Mouse (Mus musculus) spleen, adult 2 months (tissue): Measurements from ENCODE around the gene Dhx16. TPM values are rescaled to one million over a fixed set of nuclear protein-coding genes. Genes with fewer than 3 reads are reported as not detected.

ENCODE experiments used
- DNase-seq, 2 experiments: peaks; one replicate each; pipeline versions ENCODE4 v3.0.0 to v3.0.0-alpha.2; 2012 to 2021; ENCODE audit warnings: low spot score in 2 of 2, low read depth in 1 of 2
- H3K27ac ChIP-seq: fragments of 200-500 bp; 2 replicates; pipeline ENCODE4 v1.5.1; 2012; ENCODE audit warnings: low read length, inconsistent platforms; ENCODE audit not compliant: insufficient read depth
- H3K27me3 ChIP-seq: fragments of 200-500 bp; 2 replicates; pipeline ENCODE4 v1.6.1; 2012; ENCODE audit warnings: mild to moderate bottlenecking, moderate library complexity, low read length, inconsistent platforms; ENCODE audit not compliant: control insufficient read depth, insufficient read depth
- H3K36me3 ChIP-seq: fragments of 200-500 bp; 2 replicates; pipeline ENCODE4 v1.6.1; 2012; ENCODE audit warnings: mild to moderate bottlenecking, low read length, inconsistent platforms; ENCODE audit not compliant: control insufficient read depth, insufficient read depth
- H3K4me1 ChIP-seq: fragments of 200-500 bp; 2 replicates; pipeline ENCODE4 v1.6.1; 2011; ENCODE audit warnings: inconsistent platforms; ENCODE audit not compliant: control insufficient read depth, insufficient read depth, insufficient read length
- H3K4me3 ChIP-seq: fragments of 200-500 bp; 2 replicates; pipeline ENCODE4 v1.5.1; 2011; ENCODE audit warnings: mild to moderate bottlenecking, inconsistent platforms; ENCODE audit not compliant: insufficient read depth, insufficient read length; ENCODE audit errors: extremely low read depth
- CTCF ChIP-seq: fragments of 200-500 bp; IDR thresholded peaks from 2 replicates; pipeline ENCODE4 v1.5.1; 2011; ENCODE audit warnings: mild to moderate bottlenecking, inconsistent platforms; ENCODE audit not compliant: insufficient read depth, insufficient read length, insufficient replicate concordance; ENCODE audit errors: extremely low read depth
- POLR2A ChIP-seq: fragments of 200-500 bp; IDR thresholded peaks from 2 replicates; pipeline ENCODE4 v1.6.1; 2011; ENCODE audit warnings: low read depth, low read length, inconsistent platforms
- WGBS: fragments of 180-500 bp; shearing (Covaris S2); methylation state at CpG from one replicate; pipeline ENCODE4 v1.1.7; 2018; 5-methylcytosine and 5-hydroxymethylcytosine counted together
- polyA plus RNA-seq: library from polyadenylated mRNA; depleted of rRNA; stranded (reverse); fragments of >200 nt; gene quantifications from 2 replicates; pipeline ENCODE4 v1.2.3, GENCODE M21; 2012

Gene Dhx16
- polyA plus RNA-seq, 1 experiment = 79.1 TPM

DNA sequence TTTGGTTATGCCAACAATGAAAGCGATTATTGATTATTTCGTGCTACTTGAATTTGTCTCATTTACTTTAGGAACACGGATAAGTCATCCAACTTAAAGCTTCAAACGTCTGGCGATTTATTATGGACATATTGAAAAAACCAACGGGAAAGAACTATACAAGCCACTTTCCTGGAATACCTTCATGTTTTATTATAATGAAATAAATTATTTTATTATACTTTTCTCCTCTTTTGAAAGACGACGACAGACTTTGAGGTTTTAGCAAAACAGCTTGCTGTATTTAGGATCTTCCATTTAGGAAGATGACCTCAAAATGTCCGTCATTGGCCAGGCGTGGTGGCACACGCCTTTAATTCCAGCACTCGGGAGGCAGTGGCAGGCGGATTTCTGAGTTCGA, 39.1 kb upstream of the Dhx16 start:
- peaks cover 9% of the 10 kb centered on the region for H3K36me3 ChIP-seq
- DNase-seq = no peak
- H3K4me1 ChIP-seq = no peaks in the 10 kb centered on the region
- H3K4me3 ChIP-seq = 0 out of 2 replicates have a peak overlapping the region, but pooled peaks have one; percentile 13
- 49% methylated on average over 14 of the region's 14 CpGs for WGBS
- TF ChIP-seq CTCF (no peak), POLR2A (no peak)
- no peak overlapping the region for H3K27ac ChIP-seq
- H3K27me3 ChIP-seq = no peaks in the 10 kb centered on the region

DNA sequence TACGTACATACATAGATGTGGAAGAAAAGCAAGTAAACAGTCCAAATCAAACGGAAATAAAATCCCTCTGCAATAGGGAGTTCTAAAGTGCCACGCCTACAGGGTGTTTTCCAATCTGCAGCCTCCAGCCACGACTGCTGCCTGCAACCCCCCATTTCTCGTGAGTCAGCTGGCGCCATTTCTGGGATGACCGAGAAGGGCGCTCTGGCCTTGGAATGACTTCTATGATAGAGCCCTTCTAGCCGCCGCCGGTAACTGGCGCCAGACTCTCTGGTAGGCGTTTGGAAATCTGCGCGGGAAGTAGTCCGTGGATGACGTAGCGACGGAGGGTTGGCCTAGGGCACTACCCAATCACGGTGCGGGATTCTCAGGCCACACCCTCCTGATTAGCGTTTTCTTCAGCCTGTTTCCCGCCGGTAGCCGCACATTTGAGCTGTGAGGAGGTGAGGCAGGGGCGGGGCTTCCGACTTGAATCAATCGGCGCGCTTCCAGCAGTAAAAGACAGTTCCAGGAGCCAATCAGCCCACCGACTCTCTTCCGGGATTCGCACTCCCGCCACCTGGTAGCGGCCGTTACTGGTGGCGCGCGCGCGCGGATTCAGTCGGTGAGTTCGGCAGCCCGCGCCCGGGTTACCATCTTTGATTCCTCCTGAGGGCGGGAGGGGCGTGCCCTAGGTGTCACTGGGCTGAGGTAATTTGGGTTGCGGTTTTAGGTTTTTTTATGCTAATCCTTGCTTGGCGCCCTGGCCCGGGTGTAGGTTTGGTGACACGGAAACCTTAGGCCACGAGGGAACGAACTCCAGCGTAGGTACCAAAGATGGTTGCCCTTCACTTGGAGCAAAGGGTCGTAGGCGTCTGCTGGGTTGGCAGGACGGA, 38.3 kb upstream of the Dhx16 start, which contains the start of gene Mdc1:
Mdc1 (plus strand) TSS at position 440 of the 875 bp plus-strand sequence.
- Histone ChIP-seq H3K27ac (peak within 1 kb of the TSS; percentile 73), H3K4me3 (peak within 1 kb of the TSS; percentile 67), H3K27me3 (no peaks in the 10 kb centered on the region), H3K36me3 (peaks cover 8% of the 10 kb centered on the region), H3K4me1 (no peaks in the 10 kb centered on the region)
- DNase-seq = peak; percentile 98 to 100
- no peak for TF ChIP-seq CTCF
- peak; percentile 46 for TF ChIP-seq POLR2A
- WGBS = under 1% methylated on average over 59 of the region's 59 CpGs

DNA sequence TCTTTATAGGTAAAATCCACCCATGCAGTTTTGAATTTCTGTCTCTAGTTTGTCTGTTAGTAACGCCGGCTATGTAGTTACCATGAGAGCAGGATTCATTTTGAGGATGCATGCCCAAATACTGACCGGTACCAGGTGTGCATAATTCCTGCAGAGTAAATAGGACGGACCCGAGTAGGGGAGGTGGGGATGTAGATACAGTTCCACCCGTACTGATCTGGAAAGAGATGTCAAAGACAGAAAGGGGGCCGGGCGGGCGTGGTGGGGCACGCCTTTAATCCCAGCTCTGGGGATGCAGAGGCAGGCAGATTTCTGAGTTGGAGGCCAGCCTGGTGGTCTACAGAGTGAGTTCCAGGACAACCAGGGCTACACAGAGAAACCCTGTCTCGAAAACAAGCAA, 37.6 kb upstream of the Dhx16 start:
- 4% methylated on average over 11 of the region's 11 CpGs for WGBS
- peak overlapping the region; percentile 34 for H3K27ac ChIP-seq
- DNase-seq = no peak
- H3K27me3 ChIP-seq = no peaks in the 10 kb centered on the region
- peaks cover 8% of the 10 kb centered on the region for H3K36me3 ChIP-seq
- H3K4me3 ChIP-seq = peak overlapping the region; percentile 67
- TF ChIP-seq POLR2A (no peak), CTCF (no peak)
- no peaks in the 10 kb centered on the region for H3K4me1 ChIP-seq

DNA sequence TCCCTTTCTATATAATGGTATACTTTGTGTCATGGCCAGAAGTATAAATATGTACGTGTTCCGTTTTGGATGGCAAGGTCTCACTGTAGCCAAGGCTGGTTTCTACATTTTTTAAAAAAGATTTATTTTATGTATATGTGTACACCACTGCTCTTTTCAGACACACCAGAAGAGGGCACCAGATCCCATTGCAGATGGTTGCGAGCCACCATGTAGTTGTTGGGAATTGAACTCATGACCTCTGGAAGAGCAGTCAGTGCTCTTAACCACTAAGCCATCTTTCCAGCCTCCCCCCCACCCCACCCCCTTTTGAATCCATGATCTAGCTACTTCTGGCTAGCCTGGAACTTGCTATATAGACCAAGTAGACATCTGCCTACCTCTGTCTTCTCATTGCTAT, 36.1 kb upstream of the Dhx16 start:
- peak; percentile 8; the same call in 1 of the 2 replicates for TF ChIP-seq CTCF
- TF ChIP-seq POLR2A = no peak
- H3K4me3 ChIP-seq = no peak overlapping the region
- no peaks in the 10 kb centered on the region for H3K4me1 ChIP-seq
- peaks cover 21% of the 10 kb centered on the region for H3K36me3 ChIP-seq
- H3K27ac ChIP-seq = no peak overlapping the region
- no peaks in the 10 kb centered on the region for H3K27me3 ChIP-seq
- DNase-seq = no peak
- 95% methylated on average over 3 of the region's 3 CpGs for WGBS

DNA sequence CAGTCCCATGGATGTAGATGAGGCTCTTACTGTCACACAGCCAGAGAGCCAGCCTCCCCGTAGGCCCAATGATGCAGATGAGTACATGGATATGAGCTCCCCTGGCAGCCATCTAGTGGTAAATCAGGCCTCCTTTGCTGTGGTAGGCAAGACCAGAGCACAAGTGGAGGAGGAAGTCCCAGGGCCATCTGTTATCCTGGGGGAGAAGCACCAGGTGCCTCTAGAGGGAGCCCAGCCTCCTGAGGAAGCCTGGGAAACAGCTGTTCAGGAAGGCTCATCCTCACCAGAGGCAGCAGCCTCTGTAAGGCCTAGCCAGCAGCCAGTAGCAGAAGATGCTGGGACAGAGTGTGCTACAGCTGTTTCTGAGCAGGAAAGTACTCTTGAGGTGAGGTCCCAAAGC, 31.5 kb upstream of the Dhx16 start:
- H3K36me3 ChIP-seq = peaks cover 35% of the 10 kb centered on the region
- 39% methylated on average over 1 of the region's 1 CpGs for WGBS
- H3K4me1 ChIP-seq = no peaks in the 10 kb centered on the region
- H3K4me3 ChIP-seq = no peak overlapping the region
- TF ChIP-seq POLR2A (no peak), CTCF (no peak)
- H3K27me3 ChIP-seq = no peaks in the 10 kb centered on the region
- no peak for DNase-seq
- H3K27ac ChIP-seq = no peak overlapping the region

DNA sequence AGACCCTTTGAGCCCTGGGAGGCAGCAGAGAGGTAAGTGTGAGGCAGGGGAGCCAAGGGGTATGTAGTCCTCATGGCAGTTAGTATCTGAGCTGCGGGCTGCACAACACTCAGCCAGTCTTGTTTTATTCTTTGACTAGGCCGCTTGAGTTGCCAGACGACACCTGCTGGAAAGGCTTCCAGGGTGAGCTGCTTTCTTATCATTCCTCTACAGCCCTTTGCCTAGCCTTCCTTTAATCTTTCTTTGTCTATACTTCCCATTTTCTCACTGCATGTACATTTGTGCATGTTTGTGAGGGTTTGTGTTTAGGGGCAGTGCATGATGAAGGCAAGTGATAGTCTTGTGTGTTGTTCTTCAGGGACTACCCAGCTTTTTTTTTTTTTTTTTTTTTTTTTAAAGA, 28.6 kb upstream of the Dhx16 start:
- no peak for DNase-seq
- TF ChIP-seq POLR2A = no peak
- no peak for TF ChIP-seq CTCF
- 75% methylated on average over 3 of the region's 3 CpGs for WGBS
- H3K27me3 ChIP-seq = no peaks in the 10 kb centered on the region
- peaks cover 28% of the 10 kb centered on the region for H3K36me3 ChIP-seq
- no peaks in the 10 kb centered on the region for H3K4me1 ChIP-seq
- H3K27ac ChIP-seq = no peak overlapping the region
- no peak overlapping the region for H3K4me3 ChIP-seq

DNA sequence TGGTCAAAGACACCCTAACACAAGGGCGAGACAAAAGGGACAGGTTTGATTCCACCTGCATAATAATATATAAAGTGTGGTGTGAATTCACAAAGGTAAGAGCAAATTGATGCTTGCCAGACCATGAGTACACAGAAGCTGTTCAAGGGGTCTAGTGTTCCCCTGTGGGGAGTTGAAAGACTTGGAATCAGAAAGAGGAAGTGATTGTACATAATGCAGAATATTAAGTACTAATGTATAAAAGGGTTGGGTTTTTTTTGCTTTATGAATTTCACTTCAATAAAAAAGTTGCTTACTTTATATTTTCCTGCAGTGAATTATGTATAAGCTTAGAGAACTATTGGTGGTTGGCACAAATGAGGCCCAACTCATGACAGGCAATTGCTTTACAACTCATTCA, 20.2 kb upstream of the Dhx16 start:
- DNase-seq = no peak
- H3K4me3 ChIP-seq = no peak overlapping the region
- no peak overlapping the region for H3K27ac ChIP-seq
- WGBS = 85% methylated on average over 1 of the region's 1 CpGs
- H3K27me3 ChIP-seq = no peaks in the 10 kb centered on the region
- no peak for TF ChIP-seq CTCF
- no peak for TF ChIP-seq POLR2A
- H3K36me3 ChIP-seq = 0 out of 2 replicates have a peak, but pooled peaks cover 4% of the 10 kb centered on the region
- peaks cover 3% of the 10 kb centered on the region; the same call in 1 of the 2 replicates for H3K4me1 ChIP-seq
